11 mouse cellular contexts compared by ENCODE assay signal in genomic region chr11:69403691-69404594, GRCm38 (mm10). TPM values are rescaled to one million over a fixed set of nuclear protein-coding genes. Genes with fewer than 3 reads are reported as not detected.
DNase-seq lines count a peak whose midpoint lies in the region; ATAC-seq and TF ChIP-seq lines count a peak whose summit lies in the region.
"Had no signal": no experiment of that assay in that cellular context is flagged by ENCODE, and none has a peak within 500 bp of the region (broad histone marks: within the 10 kb centered on the region; RNA-seq: fewer than 3 reads in every experiment).

No protein-coding gene starts in this region.

- no peak overlapping the region for H3K4me2 ChIP-seq in hindbrain, embryonic 14.5 days (replicated peaks)
- H3K4me2 ChIP-seq: kidney, embryonic 15.5 days; liver, embryonic 13.5 days had no signal

- 92% methylated on average over 38 of the region's 38 CpGs for WGBS in hindbrain, embryonic 10.5 days
- 92% methylated on average over 38 of the region's 38 CpGs for WGBS in hindbrain, embryonic 14.5 days
- 96% methylated on average over 38 of the region's 38 CpGs for WGBS in thymus, adult 2 months

- 0 out of 2 replicates have a peak overlapping the region, but pooled peaks have one; percentile 9 for H3K4me3 ChIP-seq in hindbrain, embryonic 10.5 days
- H3K4me3 ChIP-seq in hindbrain, embryonic 14.5 days (replicated peaks; ENCODE audit: low read length), result no peak overlapping the region
- no peak overlapping the region for H3K4me3 ChIP-seq in thymus, adult 2 months (ENCODE audit: control insufficient read depth, insufficient read depth, low read length)
- H3K4me3 ChIP-seq: kidney, embryonic 15.5 days; liver, embryonic 13.5 days had no signal

- H3K36me3 ChIP-seq in hindbrain, embryonic 10.5 days, result peaks cover 92% of the 10 kb centered on the region
- peaks cover 94% of the 10 kb centered on the region for H3K36me3 ChIP-seq in hindbrain, embryonic 14.5 days (replicated peaks; ENCODE audit: control insufficient read depth, insufficient read depth)
- peaks cover 73% of the 10 kb centered on the region for H3K36me3 ChIP-seq in thymus, adult 2 months (ENCODE audit: control insufficient read depth, insufficient read depth, low read length)

- no peak for TF ChIP-seq POLR2A in thymus, adult 2 months (IDR thresholded peaks at IDR 0.05; ENCODE audit: control insufficient read depth, extremely low read depth, insufficient read depth, low read length, poor library complexity)

- H3K27me3 ChIP-seq in hindbrain, embryonic 10.5 days (ENCODE audit: insufficient read depth, poor library complexity, severe bottlenecking), result peaks cover 21% of the 10 kb centered on the region
- H3K27me3 ChIP-seq in hindbrain, embryonic 14.5 days (ENCODE audit: control insufficient read depth, insufficient read depth, low read length), result 0 out of 2 replicates have a peak, but pooled peaks cover 5% of the 10 kb centered on the region
- H3K27me3 ChIP-seq in thymus, adult 2 months (ENCODE audit: control insufficient read depth, insufficient read depth, low read length), result no peaks in the 10 kb centered on the region
- H3K27me3 ChIP-seq: liver, embryonic 13.5 days had no signal

- no peak for ATAC-seq in hindbrain, embryonic 14.5 days (ENCODE audit: low FRiP score)

- no peak for TF ChIP-seq CTCF in thymus, adult 2 months (IDR thresholded peaks at IDR 0.05; ENCODE audit: borderline replicate concordance, control insufficient read depth, extremely low read depth, insufficient read depth, low read length, poor library complexity)

- no peak overlapping the region for H3K9ac ChIP-seq in hindbrain, embryonic 14.5 days
- H3K9ac ChIP-seq: kidney, embryonic 15.5 days; liver, embryonic 13.5 days had no signal

- peak; percentile 18 for DNase-seq in adrenal gland, postnatal 14 days
- DNase-seq in adrenal gland, postnatal 36 days, result no peak
- no peak for DNase-seq in hindbrain, embryonic 10.5 days (ENCODE audit: low spot score)
- DNase-seq in hindbrain, embryonic 14.5 days (ENCODE audit: low spot score), result no peak
- DNase-seq in thymus, postnatal 10 days (ENCODE audit: low spot score in 2 of 2), result peak; percentile 5 to 8
- no peak for DNase-seq in thymus, adult 2 months
- DNase-seq in testis, postnatal 10 days (ENCODE audit: low spot score), result peak; percentile 52
- no peak for DNase-seq in adrenal gland, postnatal 4 days (ENCODE audit: low spot score in 2 of 2)
- DNase-seq: layer of hippocampus, adult 9-11 months; liver, embryonic 13.5 days had no signal

- no peak overlapping the region for H3K27ac ChIP-seq in hindbrain, embryonic 10.5 days
- H3K27ac ChIP-seq in hindbrain, embryonic 14.5 days, result no peak overlapping the region
- H3K27ac ChIP-seq in thymus, adult 2 months (ENCODE audit: control insufficient read depth, insufficient read depth, low read length), result no peak overlapping the region
- H3K27ac ChIP-seq: kidney, embryonic 15.5 days; liver, embryonic 13.5 days had no signal

- H3K9me3 ChIP-seq in hindbrain, embryonic 10.5 days, result no peaks in the 10 kb centered on the region
- no peaks in the 10 kb centered on the region for H3K9me3 ChIP-seq in hindbrain, embryonic 14.5 days (ENCODE audit: control insufficient read depth, low read length)
- H3K9me3 ChIP-seq: kidney, embryonic 15.5 days; liver, embryonic 13.5 days had no signal

- H3K4me1 ChIP-seq in hindbrain, embryonic 10.5 days (replicated peaks), result peaks cover 49% of the 10 kb centered on the region
- peaks cover 11% of the 10 kb centered on the region for H3K4me1 ChIP-seq in hindbrain, embryonic 14.5 days (replicated peaks; ENCODE audit: control insufficient read depth, insufficient read depth, low read length)
- H3K4me1 ChIP-seq in thymus, adult 2 months (replicated peaks; ENCODE audit: control insufficient read depth, insufficient read depth, low read length), result peaks cover 16% of the 10 kb centered on the region

RNA-seq across cellular contexts. Expression of gene Tmem88, which starts 5.9 kb away (rescaled TPM):
- total RNA-seq in adrenal gland, postnatal 14 days (2021), result 29.5 and 30.2 TPM in 2 replicates
- total RNA-seq in adrenal gland, postnatal 36 days (2021), result 10 to 100 TPM; 13.4 to 17.8 TPM
- polyA plus RNA-seq in hindbrain, embryonic 10.5 days (2016; fragmentation: Nextera tagmentation; extraction: Ambion mirVana), result 22.1 and 22.2 TPM in 2 replicates
- 5.4 and 7.7 TPM in 2 replicates for polyA plus RNA-seq in hindbrain, embryonic 14.5 days (2014; fragmentation: Nextera tagmentation; extraction: Ambion mirVana)
- 7.3 and 9.3 TPM in 2 replicates for polyA plus RNA-seq in thymus, adult 2 months (2012; rRNA removed)
- 10 to 100 TPM; 23.4 to 27.2 TPM for total RNA-seq in adrenal gland, postnatal 4 days (2021)

RNA-seq across cellular contexts. Expression of gene Cyb5d1, which starts 8.5 kb away (rescaled TPM):
- total RNA-seq in adrenal gland, postnatal 14 days (2021), result 34.2 and 42.6 TPM in 2 replicates
- 10 to 100 TPM; 49.0 to 50.9 TPM for total RNA-seq in adrenal gland, postnatal 36 days (2021)
- 47.2 and 51.7 TPM in 2 replicates for polyA plus RNA-seq in hindbrain, embryonic 10.5 days (2016; fragmentation: Nextera tagmentation; extraction: Ambion mirVana)
- polyA plus RNA-seq in hindbrain, embryonic 14.5 days (2014; fragmentation: Nextera tagmentation; extraction: Ambion mirVana), result 23.9 and 26.7 TPM in 2 replicates
- polyA plus RNA-seq in thymus, adult 2 months (2012; rRNA removed), result 37.2 and 41.5 TPM in 2 replicates
- 10 to 100 TPM; 42.0 to 44.3 TPM for total RNA-seq in adrenal gland, postnatal 4 days (2021)

RNA-seq across cellular contexts. Expression of gene Naa38, which starts 8.7 kb away (rescaled TPM):
- 124 and 137 TPM in 2 replicates for total RNA-seq in adrenal gland, postnatal 14 days (2021)
- total RNA-seq in adrenal gland, postnatal 36 days (2021), result 100 to 1,000 TPM; 132 to 158 TPM
- polyA plus RNA-seq in hindbrain, embryonic 10.5 days (2016; fragmentation: Nextera tagmentation; extraction: Ambion mirVana), result 148 and 159 TPM in 2 replicates
- 117 and 130 TPM in 2 replicates for polyA plus RNA-seq in hindbrain, embryonic 14.5 days (2014; fragmentation: Nextera tagmentation; extraction: Ambion mirVana)
- 139 and 170 TPM in 2 replicates for polyA plus RNA-seq in thymus, adult 2 months (2012; rRNA removed)
- 100 to 1,000 TPM; 118 to 129 TPM for total RNA-seq in adrenal gland, postnatal 4 days (2021)

RNA-seq across cellular contexts. Expression of gene Kdm6b, which starts 9.5 kb away (rescaled TPM):
- 53.7 and 61.3 TPM in 2 replicates for total RNA-seq in adrenal gland, postnatal 14 days (2021)
- 10 to 100 TPM; 31.8 to 48.0 TPM for total RNA-seq in adrenal gland, postnatal 36 days (2021)
- polyA plus RNA-seq in hindbrain, embryonic 10.5 days (2016; fragmentation: Nextera tagmentation; extraction: Ambion mirVana), result 37.9 and 43.4 TPM in 2 replicates
- polyA plus RNA-seq in hindbrain, embryonic 14.5 days (2014; fragmentation: Nextera tagmentation; extraction: Ambion mirVana), result 26.8 and 33.0 TPM in 2 replicates
- 61.0 and 77.3 TPM in 2 replicates for polyA plus RNA-seq in thymus, adult 2 months (2012; rRNA removed)
- 10 to 100 TPM; 48.7 to 52.5 TPM for total RNA-seq in adrenal gland, postnatal 4 days (2021)

RNA-seq across cellular contexts. Expression of gene Chd3, which starts 34.7 kb away (rescaled TPM):
- total RNA-seq in adrenal gland, postnatal 14 days (2021), result 109 and 118 TPM in 2 replicates
- total RNA-seq in adrenal gland, postnatal 36 days (2021), result 100 to 1,000 TPM in 1 of 2 experiments, 10 to 100 TPM in 1; 78.6 to 119 TPM
- polyA plus RNA-seq in hindbrain, embryonic 10.5 days (2016; fragmentation: Nextera tagmentation; extraction: Ambion mirVana), result 45.1 and 46.9 TPM in 2 replicates
- 67.5 and 76.6 TPM in 2 replicates for polyA plus RNA-seq in hindbrain, embryonic 14.5 days (2014; fragmentation: Nextera tagmentation; extraction: Ambion mirVana)
- 278 and 280 TPM in 2 replicates for polyA plus RNA-seq in thymus, adult 2 months (2012; rRNA removed)
- 100 to 1,000 TPM; 164 to 190 TPM for total RNA-seq in adrenal gland, postnatal 4 days (2021)

Comparison
In these comparisons a context has a peak if more than half of its experiments do, and no peak if none do; other contexts are left out.
1. DNase-seq: peak in adrenal gland, postnatal 14 days (single experiment), thymus, postnatal 10 days (2 of 2) and testis, postnatal 10 days (single experiment); none in adrenal gland, postnatal 36 days (0 of 2), hindbrain, embryonic 10.5 days (single experiment), hindbrain, embryonic 14.5 days (single experiment), thymus, adult 2 months (single experiment) and adrenal gland, postnatal 4 days (0 of 2).